36 mouse cellular contexts compared by ENCODE assay signal in the genomic region with DNA sequence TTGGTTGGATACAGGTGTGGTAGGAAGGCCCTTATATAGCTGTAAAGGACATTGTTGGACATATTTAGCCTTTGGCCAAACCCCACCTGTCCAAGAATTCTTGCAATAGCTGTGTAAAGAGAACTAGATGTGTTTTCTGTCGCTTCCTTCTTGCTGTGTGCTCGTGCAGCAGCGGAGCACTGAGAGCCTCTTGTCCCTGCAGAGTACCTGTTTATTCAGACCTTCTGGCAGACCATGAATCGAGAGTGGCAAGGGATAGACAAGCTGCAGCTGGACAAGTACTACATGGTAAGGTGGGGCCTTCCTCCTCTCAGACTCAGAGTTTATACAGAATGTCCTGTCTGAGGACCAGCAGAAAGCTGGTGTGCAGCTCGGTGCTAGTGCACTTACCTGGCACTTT.
"Had no signal": no experiment of that assay in that cellular context is flagged by ENCODE, and none has a peak within 500 bp of the region (broad histone marks: within the 10 kb centered on the region; RNA-seq: fewer than 3 reads in every experiment).

No protein-coding gene starts in this region.

- DNase-seq: heart, adult 18-20 months; heart, adult 2 months; heart, postnatal 10 days; heart, postnatal 14 days; heart, postnatal 36 days; heart, postnatal 4 days; kidney, adult 11 months; kidney, adult 18-20 months; kidney, adult 2 months; kidney, adult 8-10 months; kidney, adult 9 months; kidney, postnatal 10 days; kidney, postnatal 14 days; kidney, postnatal 25 days; kidney, postnatal 36 days; kidney, postnatal 4 days; layer of hippocampus, adult 9-11 months had no signal

- H3K4me1 ChIP-seq: heart, embryonic 10.5 days; hindbrain, embryonic 10.5 days; hindbrain, embryonic 12.5 days; hindbrain, embryonic 13.5 days; hindbrain, embryonic 15.5 days; intestine, embryonic 15.5 days had no signal

- H3K4me3 ChIP-seq: heart, adult 2 months; heart, embryonic 10.5 days; heart, embryonic 12.5 days; heart, embryonic 13.5 days; heart, embryonic 15.5 days; hindbrain, embryonic 10.5 days; hindbrain, embryonic 12.5 days; hindbrain, embryonic 13.5 days; hindbrain, embryonic 15.5 days; intestine, embryonic 15.5 days; kidney, embryonic 15.5 days; layer of hippocampus, adult 2 months had no signal

- H3K9ac ChIP-seq: heart, embryonic 12.5 days; heart, embryonic 13.5 days; heart, embryonic 15.5 days; hindbrain, embryonic 12.5 days; hindbrain, embryonic 13.5 days; hindbrain, embryonic 14.5 days; hindbrain, embryonic 15.5 days; intestine, embryonic 15.5 days; kidney, embryonic 15.5 days had no signal

- H3K27ac ChIP-seq: heart, adult 2 months; heart, embryonic 10.5 days; heart, embryonic 13.5 days; heart, embryonic 15.5 days; hindbrain, embryonic 10.5 days; hindbrain, embryonic 12.5 days; hindbrain, embryonic 13.5 days; hindbrain, embryonic 14.5 days; hindbrain, embryonic 15.5 days; hindbrain, postnatal 0 days; intestine, embryonic 15.5 days; kidney, embryonic 15.5 days; kidney, postnatal 0 days; layer of hippocampus, adult 2 months had no signal

- H3K27me3 ChIP-seq: heart, embryonic 12.5 days; heart, embryonic 13.5 days; heart, embryonic 15.5 days; hindbrain, embryonic 12.5 days; hindbrain, embryonic 13.5 days; hindbrain, embryonic 15.5 days; intestine, embryonic 15.5 days; kidney, embryonic 15.5 days had no signal

- H3K9me3 ChIP-seq: heart, embryonic 10.5 days; heart, embryonic 12.5 days; heart, embryonic 13.5 days; heart, embryonic 15.5 days; hindbrain, embryonic 10.5 days; hindbrain, embryonic 12.5 days; hindbrain, embryonic 13.5 days; hindbrain, embryonic 15.5 days; intestine, embryonic 15.5 days; kidney, embryonic 15.5 days had no signal

- ATAC-seq: hindbrain, embryonic 16.5 days; hindbrain, postnatal 0 days; inflammation-experienced regulatory T-cells, adult 6 months; intestine, embryonic 15.5 days; intestine, embryonic 16.5 days; intestine, postnatal 0 days had no signal

- H3K4me2 ChIP-seq: heart, embryonic 11.5 days; heart, embryonic 12.5 days; heart, embryonic 13.5 days; heart, embryonic 15.5 days; hindbrain, embryonic 12.5 days; hindbrain, embryonic 13.5 days; hindbrain, embryonic 14.5 days; hindbrain, embryonic 15.5 days; intestine, embryonic 15.5 days; kidney, embryonic 15.5 days had no signal
